Mouse (Mus musculus): Measurements from ENCODE around the gene Rhd. TPM values are rescaled to one million over a fixed set of nuclear protein-coding genes. Genes with fewer than 3 reads are reported as not detected.
A peak's percentile ranks its signal among the peaks of the same experiment; 100 is the strongest.

Rhd gene
- polyA plus RNA-seq, 1 experiment from 2014 or later = 1.1 TPM

DNA sequence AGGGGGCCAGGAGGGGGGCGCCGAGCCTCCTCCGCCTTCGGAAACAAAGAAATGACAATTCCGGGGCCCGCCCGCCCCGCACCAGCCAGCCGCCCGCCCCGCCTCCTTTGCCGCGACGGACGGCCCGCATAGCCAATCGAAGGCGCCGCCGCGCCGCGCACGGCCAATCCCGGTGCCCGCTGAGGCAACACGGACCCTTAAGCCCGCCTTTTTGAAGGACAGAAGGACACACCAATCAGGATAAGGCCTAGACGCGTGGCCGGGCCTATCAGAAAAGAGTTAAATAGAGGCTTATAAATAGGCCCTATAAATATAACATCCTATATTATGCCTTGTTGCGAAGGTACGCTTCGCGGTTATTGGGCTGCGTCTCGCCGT is 11.1 kb upstream of the Rhd start, which contains the start of gene Maco1:
Maco1 (minus strand) TSS at position 87 of the 378 bp plus-strand sequence.
- peak within 1 kb of the TSS; percentile 88 for H3K27ac ChIP-seq (ENCODE audit: low read depth)
- WGBS = under 1% methylated on average over 35 of the region's 38 CpGs

DNA sequence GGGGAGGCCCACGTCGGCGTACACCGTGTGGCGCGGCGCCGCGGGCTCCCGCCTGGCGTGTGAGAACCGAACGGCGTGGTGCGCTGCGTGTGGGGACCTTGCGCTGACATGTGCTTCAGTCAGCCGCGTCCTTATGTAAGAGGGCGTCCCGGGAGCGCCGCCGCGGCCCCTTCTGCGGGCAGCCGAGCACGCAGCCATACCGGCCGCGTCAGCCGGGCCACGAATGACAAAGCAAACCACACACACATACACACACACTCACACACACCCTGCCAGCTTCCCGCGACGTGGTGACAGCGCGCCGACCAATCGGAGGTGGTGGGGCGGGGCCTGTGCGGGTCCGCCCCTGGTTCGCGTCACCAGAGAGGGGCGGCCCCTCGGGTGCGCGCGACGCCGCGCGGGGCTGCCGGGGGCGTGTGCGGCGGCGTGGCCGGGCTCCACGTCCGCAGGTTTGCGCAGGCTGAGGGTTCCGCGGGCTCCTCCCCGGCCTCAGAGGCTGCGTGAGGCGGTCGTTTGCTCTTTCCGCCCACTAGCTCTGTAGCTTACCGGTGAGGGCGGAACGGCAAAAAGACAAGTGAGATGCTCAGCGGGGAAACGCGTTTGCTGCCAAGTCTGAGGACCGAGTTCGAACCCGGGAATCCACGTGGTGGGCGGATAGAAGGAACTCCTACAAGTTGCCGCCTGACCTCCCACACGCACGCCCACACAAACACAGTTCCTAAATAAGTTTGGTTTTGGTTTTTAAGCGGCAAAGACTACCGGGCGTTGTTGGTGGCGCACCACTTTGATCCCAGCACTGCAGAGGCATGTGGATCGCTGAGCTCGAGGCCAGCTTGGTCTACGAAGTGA is 10.5 kb upstream of the Rhd start:
- H3K27ac ChIP-seq (ENCODE audit: low read depth) = peak overlapping the region; percentile 88
- ATAC-seq (replicated peaks; ENCODE audit: low FRiP score, low TSS enrichment, low read depth) = peak; percentile 92
- WGBS = under 1% methylated on average over 83 of the region's 91 CpGs
- H3K4me2 ChIP-seq (ENCODE audit: low read length) = peak overlapping the region; percentile 42
- peaks cover 12% of the 10 kb centered on the region for H3K4me1 ChIP-seq (replicated peaks; ENCODE audit: control insufficient read depth, insufficient read depth, low read length)
- no peaks in the 10 kb centered on the region for H3K9me3 ChIP-seq (ENCODE audit: control insufficient read depth, low read length)
- H3K4me3 ChIP-seq (ENCODE audit: low read depth, low read length) = peak overlapping the region; percentile 93
- H3K36me3 ChIP-seq (ENCODE audit: control insufficient read depth, insufficient read depth, low read length) = no peaks in the 10 kb centered on the region
- peak; percentile 96 for DNase-seq (ENCODE audit: low spot score)
- H3K9ac ChIP-seq (ENCODE audit: low read length) = peak overlapping the region; percentile 91
- H3K27me3 ChIP-seq (replicated peaks; ENCODE audit: control insufficient read depth, insufficient read depth, low read length) = no peaks in the 10 kb centered on the region

More for the DNA sequence above, 11.1 kb upstream of the Rhd start, which contains the start of gene Maco1:
- peak within 1 kb of the TSS; percentile 93 for H3K4me3 ChIP-seq (ENCODE audit: low read depth, low read length)
- H3K4me2 ChIP-seq (ENCODE audit: low read length) = peak within 1 kb of the TSS; percentile 75
- H3K36me3 ChIP-seq (ENCODE audit: control insufficient read depth, insufficient read depth, low read length) = no peaks in the 10 kb centered on the region
- H3K9me3 ChIP-seq (ENCODE audit: control insufficient read depth, low read length) = no peaks in the 10 kb centered on the region
- peaks cover 14% of the 10 kb centered on the region for H3K4me1 ChIP-seq (replicated peaks; ENCODE audit: control insufficient read depth, insufficient read depth, low read length)
- ATAC-seq (replicated peaks; ENCODE audit: low FRiP score, low TSS enrichment, low read depth) (peak; percentile 97), DNase-seq (ENCODE audit: low spot score) (peak; percentile 100)
- peak within 1 kb of the TSS; percentile 91 for H3K9ac ChIP-seq (ENCODE audit: low read length)
- H3K27me3 ChIP-seq (replicated peaks; ENCODE audit: control insufficient read depth, insufficient read depth, low read length) = no peaks in the 10 kb centered on the region

GRCm38 (mm10) chr4:134855371-134855770 is 9.0 kb upstream of the Rhd start:
- Histone ChIP-seq H3K4me3 (ENCODE audit: low read depth, low read length) (no peak overlapping the region), H3K4me2 (ENCODE audit: low read length) (no peak overlapping the region), H3K36me3 (ENCODE audit: control insufficient read depth, insufficient read depth, low read length) (no peaks in the 10 kb centered on the region), H3K4me1 (replicated peaks; ENCODE audit: control insufficient read depth, insufficient read depth, low read length) (peaks cover 12% of the 10 kb centered on the region), H3K9me3 (ENCODE audit: control insufficient read depth, low read length) (no peaks in the 10 kb centered on the region), H3K27ac (ENCODE audit: low read depth) (no peak overlapping the region), H3K27me3 (replicated peaks; ENCODE audit: control insufficient read depth, insufficient read depth, low read length) (no peaks in the 10 kb centered on the region), H3K9ac (ENCODE audit: low read length) (no peak overlapping the region)
- DNase-seq (ENCODE audit: low spot score) (no peak), ATAC-seq (replicated peaks; ENCODE audit: low FRiP score, low TSS enrichment, low read depth) (no peak)
- WGBS = 56% methylated on average over 3 of the region's 3 CpGs

- DNase-seq (ENCODE audit: low spot score) = no peak
- Histone ChIP-seq H3K4me2 (ENCODE audit: low read length) (no peak overlapping the region), H3K36me3 (ENCODE audit: control insufficient read depth, insufficient read depth, low read length) (no peaks in the 10 kb centered on the region), H3K4me3 (ENCODE audit: low read depth, low read length) (no peak overlapping the region), H3K9ac (ENCODE audit: low read length) (no peak overlapping the region), H3K27me3 (replicated peaks; ENCODE audit: control insufficient read depth, insufficient read depth, low read length) (no peaks in the 10 kb centered on the region), H3K4me1 (replicated peaks; ENCODE audit: control insufficient read depth, insufficient read depth, low read length) (peaks cover 10% of the 10 kb centered on the region), H3K9me3 (ENCODE audit: control insufficient read depth, low read length) (no peaks in the 10 kb centered on the region), H3K27ac (ENCODE audit: low read depth) (no peak overlapping the region)
- WGBS = 45% methylated on average over 5 of the region's 5 CpGs
- no peak for ATAC-seq (replicated peaks; ENCODE audit: low FRiP score, low TSS enrichment, low read depth)
These were observed 8.3 kb upstream of the Rhd start for GRCm38 (mm10) chr4:134856056-134856455.

DNA sequence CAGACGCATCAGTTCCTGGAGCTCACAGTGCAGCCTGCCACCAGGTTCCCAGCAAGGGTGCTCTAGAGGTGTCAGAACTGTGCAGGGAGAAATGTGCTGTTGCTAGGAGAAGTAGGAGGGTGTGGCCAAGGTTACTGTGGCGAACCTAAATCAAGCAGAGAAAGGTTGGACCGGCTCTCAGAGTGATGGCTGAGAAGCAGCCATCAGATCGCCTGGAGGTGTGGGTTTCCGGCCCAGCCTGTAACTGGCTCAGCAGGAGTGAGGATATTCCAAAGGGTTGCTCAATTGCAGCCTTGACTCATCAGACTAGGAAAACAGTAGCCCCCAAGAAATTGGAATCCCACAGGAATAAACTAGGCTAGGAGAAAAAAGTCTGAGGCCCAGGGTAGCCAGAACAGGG is 7.8 kb upstream of the Rhd start:
- Histone ChIP-seq H3K4me3 (ENCODE audit: low read depth, low read length) (no peak overlapping the region), H3K9me3 (ENCODE audit: control insufficient read depth, low read length) (no peaks in the 10 kb centered on the region), H3K9ac (ENCODE audit: low read length) (no peak overlapping the region), H3K36me3 (ENCODE audit: control insufficient read depth, insufficient read depth, low read length) (no peaks in the 10 kb centered on the region), H3K4me1 (replicated peaks; ENCODE audit: control insufficient read depth, insufficient read depth, low read length) (peaks cover 7% of the 10 kb centered on the region), H3K27me3 (replicated peaks; ENCODE audit: control insufficient read depth, insufficient read depth, low read length) (no peaks in the 10 kb centered on the region), H3K27ac (ENCODE audit: low read depth) (no peak overlapping the region), H3K4me2 (ENCODE audit: low read length) (no peak overlapping the region)
- DNase-seq (ENCODE audit: low spot score) (no peak), ATAC-seq (replicated peaks; ENCODE audit: low FRiP score, low TSS enrichment, low read depth) (no peak)
- WGBS = 31% methylated on average over 5 of the region's 5 CpGs

DNA sequence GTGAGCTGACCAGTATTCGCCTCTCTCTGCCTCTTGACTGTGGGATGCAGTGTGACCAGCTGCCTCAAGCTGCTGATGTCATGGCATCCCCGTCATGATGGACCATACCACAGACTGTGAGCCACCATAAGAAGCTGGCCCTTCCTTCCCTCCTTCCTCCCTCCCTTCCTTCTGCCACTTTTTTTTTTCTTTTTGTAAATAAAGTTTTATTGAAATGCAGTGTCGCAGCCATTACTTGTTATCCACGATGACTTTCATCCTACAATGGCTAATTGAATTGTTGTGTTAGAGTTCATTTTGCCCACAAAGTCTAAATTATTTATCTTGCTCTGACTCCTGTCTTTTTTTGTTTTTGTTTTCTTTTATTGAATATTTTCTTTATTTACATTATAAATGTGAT is 5.8 kb upstream of the Rhd start:
- no peak overlapping the region for H3K4me3 ChIP-seq (ENCODE audit: low read depth, low read length)
- DNase-seq (ENCODE audit: low spot score) = no peak
- no peaks in the 10 kb centered on the region for H3K27me3 ChIP-seq (replicated peaks; ENCODE audit: control insufficient read depth, insufficient read depth, low read length)
- H3K4me1 ChIP-seq (replicated peaks; ENCODE audit: control insufficient read depth, insufficient read depth, low read length) = no peaks in the 10 kb centered on the region
- H3K9me3 ChIP-seq (ENCODE audit: control insufficient read depth, low read length) = no peaks in the 10 kb centered on the region
- no peak for ATAC-seq (replicated peaks; ENCODE audit: low FRiP score, low TSS enrichment, low read depth)
- no peak overlapping the region for H3K27ac ChIP-seq (ENCODE audit: low read depth)
- no peaks in the 10 kb centered on the region for H3K36me3 ChIP-seq (ENCODE audit: control insufficient read depth, insufficient read depth, low read length)
- WGBS = 92% methylated on average over 4 of the region's 4 CpGs
- H3K9ac ChIP-seq (ENCODE audit: low read length) = no peak overlapping the region
- no peak overlapping the region for H3K4me2 ChIP-seq (ENCODE audit: low read length)

- no peak overlapping the region for H3K27ac ChIP-seq (ENCODE audit: low read depth)
- H3K4me2 ChIP-seq (ENCODE audit: low read length) = no peak overlapping the region
- ATAC-seq (replicated peaks; ENCODE audit: low FRiP score, low TSS enrichment, low read depth) = no peak
- no peaks in the 10 kb centered on the region for H3K4me1 ChIP-seq (replicated peaks; ENCODE audit: control insufficient read depth, insufficient read depth, low read length)
- 76% methylated on average over 6 of the region's 6 CpGs for WGBS
- H3K36me3 ChIP-seq (ENCODE audit: control insufficient read depth, insufficient read depth, low read length) = no peaks in the 10 kb centered on the region
- H3K9me3 ChIP-seq (ENCODE audit: control insufficient read depth, low read length) = no peaks in the 10 kb centered on the region
- H3K4me3 ChIP-seq (ENCODE audit: low read depth, low read length) = no peak overlapping the region
- H3K9ac ChIP-seq (ENCODE audit: low read length) = no peak overlapping the region
- DNase-seq (ENCODE audit: low spot score) = no peak
- no peaks in the 10 kb centered on the region for H3K27me3 ChIP-seq (replicated peaks; ENCODE audit: control insufficient read depth, insufficient read depth, low read length)
These were observed 2.5 kb upstream of the Rhd start for GRCm38 (mm10) chr4:134861884-134862283.

- Histone ChIP-seq H3K4me1 (replicated peaks; ENCODE audit: control insufficient read depth, insufficient read depth, low read length) (no peaks in the 10 kb centered on the region), H3K9me3 (ENCODE audit: control insufficient read depth, low read length) (no peaks in the 10 kb centered on the region), H3K27me3 (replicated peaks; ENCODE audit: control insufficient read depth, insufficient read depth, low read length) (no peaks in the 10 kb centered on the region), H3K4me3 (ENCODE audit: low read depth, low read length) (no peak overlapping the region), H3K4me2 (ENCODE audit: low read length) (no peak overlapping the region), H3K36me3 (ENCODE audit: control insufficient read depth, insufficient read depth, low read length) (no peaks in the 10 kb centered on the region), H3K27ac (ENCODE audit: low read depth) (no peak overlapping the region), H3K9ac (ENCODE audit: low read length) (no peak overlapping the region)
- ATAC-seq (replicated peaks; ENCODE audit: low FRiP score, low TSS enrichment, low read depth) (no peak), DNase-seq (ENCODE audit: low spot score) (no peak)
- whole genome bisulfite sequencing = 76% methylated on average over 7 of the region's 7 CpGs
These were observed 1.3 kb upstream of the Rhd start for GRCm38 (mm10) chr4:134862996-134863395.

GRCm38 (mm10) chr4:134865340-134865739 is 1.0 kb downstream of the Rhd start:
- Histone ChIP-seq H3K36me3 (ENCODE audit: control insufficient read depth, insufficient read depth, low read length) (no peaks in the 10 kb centered on the region), H3K4me3 (ENCODE audit: low read depth, low read length) (no peak overlapping the region), H3K4me1 (replicated peaks; ENCODE audit: control insufficient read depth, insufficient read depth, low read length) (peaks cover 8% of the 10 kb centered on the region; the same call in 1 of the 2 replicates), H3K9me3 (ENCODE audit: control insufficient read depth, low read length) (no peaks in the 10 kb centered on the region), H3K9ac (ENCODE audit: low read length) (no peak overlapping the region), H3K27ac (ENCODE audit: low read depth) (no peak overlapping the region), H3K4me2 (ENCODE audit: low read length) (no peak overlapping the region), H3K27me3 (replicated peaks; ENCODE audit: control insufficient read depth, insufficient read depth, low read length) (peaks cover 14% of the 10 kb centered on the region)
- DNase-seq (ENCODE audit: low spot score) = no peak
- no peak for ATAC-seq (replicated peaks; ENCODE audit: low FRiP score, low TSS enrichment, low read depth)
- WGBS = 60% methylated on average over 6 of the region's 6 CpGs
